Mouse (Mus musculus) limb, embryonic 14.5 days (tissue): ENCODE data around the gene Bcar1. TPM values are rescaled to one million over a fixed set of nuclear protein-coding genes. Genes with fewer than 3 reads are reported as not detected.
A peak's percentile ranks its signal among the peaks of the same experiment; 100 is the strongest.

Source experiments
- ATAC-seq: fragments of 200-750 bp; cut with Nextera tagmentation; 2 replicates; pipeline ENCODE4 v1.8.0; 2017; ENCODE audit warnings: low read depth, moderate number of reproducible peaks, moderate TSS enrichment; ENCODE audit not compliant: low FRiP score
- DNase-seq: peaks from one replicate; pipeline ENCODE4 v3.0.0-alpha.2; 2015; ENCODE audit warnings: low spot score
- H3K27ac ChIP-seq: fragments of 300-500 bp; sonication (generic); replicated peaks from 2 replicates; pipeline ENCODE4 v1.5.1; 2014; ENCODE audit warnings: low read depth, mild to moderate bottlenecking, low read length, moderate library complexity, mixed read lengths
- H3K27me3 ChIP-seq: fragments of 300-500 bp; sonication (generic); 2 replicates; pipeline ENCODE4 v1.6.1; 2014; ENCODE audit warnings: low read length, mixed read lengths; ENCODE audit not compliant: control insufficient read depth, insufficient read depth
- H3K36me3 ChIP-seq: fragments of 300-500 bp; sonication (generic); 2 replicates; pipeline ENCODE4 v1.6.1; 2014; ENCODE audit warnings: mild to moderate bottlenecking, low read length, moderate library complexity, mixed read lengths; ENCODE audit not compliant: control insufficient read depth, insufficient read depth
- H3K4me1 ChIP-seq: fragments of 300-500 bp; sonication (generic); 2 replicates; pipeline ENCODE4 v1.6.1; 2014; ENCODE audit warnings: antibody characterized with exemption, low read length, mixed read lengths; ENCODE audit not compliant: control insufficient read depth, insufficient read depth
- H3K4me2 ChIP-seq: fragments of 300-500 bp; sonication (generic); replicated peaks from 2 replicates; pipeline ENCODE4 v1.6.1; 2014; ENCODE audit warnings: low read depth, mild to moderate bottlenecking, low read length, moderate library complexity; ENCODE audit not compliant: severe bottlenecking
- H3K4me3 ChIP-seq: fragments of 300-500 bp; sonication (generic); replicated peaks from 2 replicates; pipeline ENCODE4 v1.5.1; 2014; ENCODE audit warnings: low read length
- H3K9ac ChIP-seq: fragments of 300-500 bp; sonication (generic); 2 replicates; pipeline ENCODE4 v1.6.1; 2014; ENCODE audit warnings: mild to moderate bottlenecking, low read depth, low read length, moderate library complexity; ENCODE audit not compliant: severe bottlenecking
- H3K9me3 ChIP-seq: fragments of 300-500 bp; sonication (generic); 2 replicates; pipeline ENCODE4 v1.6.1; 2016; ENCODE audit warnings: low read length; ENCODE audit not compliant: control insufficient read depth
- POLR2A ChIP-seq: fragments of 200-500 bp; IDR thresholded peaks from 2 replicates; pipeline ENCODE4 v1.8.0; 2012; ENCODE audit warnings: inconsistent platforms, mild to moderate bottlenecking, moderate library complexity, borderline replicate concordance; ENCODE audit not compliant: insufficient read depth, insufficient read length; ENCODE audit errors: extremely low read depth
- WGBS: fragments of 180-500 bp; shearing (Covaris S2); extraction: QIAGEN DNeasy Blood & Tissue Kit; methylation state at CpG from one replicate; pipeline ENCODE4 v1.1.7; 2014; 5-methylcytosine and 5-hydroxymethylcytosine counted together
- microRNA-seq: library from miRNA; unstranded; fragments of <30 nt; microRNA quantifications from one replicate; pipeline ENCODE4, GENCODE M21; 2016
- polyA plus RNA-seq, 2 experiments: library from polyadenylated mRNA; depleted of rRNA in 1 of 2; stranded (reverse) in 1 of 2; unstranded in 1 of 2; fragments of >200 nt; fragmentation: Nextera tagmentation in 1 of 2; extraction: Ambion mirVana in 1 of 2; gene quantifications; 2 replicates each; pipeline versions ENCODE4 v1.2.1 to v1.2.3; 2012 to 2014

Bcar1 gene
- polyA plus RNA-seq, 2 experiments, result 40.7 to 55.5 TPM

DNA sequence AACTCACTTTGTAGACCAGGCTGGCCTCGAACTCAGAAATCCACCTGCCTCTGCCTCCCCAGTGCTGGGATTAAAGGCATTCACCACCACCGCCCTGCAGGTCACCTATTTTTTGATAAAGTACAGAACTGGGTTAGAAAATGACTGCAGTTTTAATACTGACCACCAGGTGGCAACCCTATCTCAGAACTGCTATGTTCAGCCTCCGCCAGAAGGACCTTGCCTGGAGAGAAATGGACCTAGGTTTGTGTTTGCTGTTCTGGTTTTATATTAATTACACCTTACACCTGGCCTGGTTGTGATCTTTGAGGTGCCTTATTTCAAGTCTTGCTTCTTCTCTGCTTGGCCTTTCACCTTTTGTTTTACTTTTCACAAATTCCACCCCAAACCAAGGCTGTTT is 65.5 kb downstream of the Bcar1 start:
- Histone ChIP-seq H3K27ac (no peak overlapping the region), H3K9ac (no peak overlapping the region), H3K9me3 (peaks cover 4% of the 10 kb centered on the region; the same call in 1 of the 2 replicates), H3K4me3 (no peak overlapping the region), H3K4me1 (no peaks in the 10 kb centered on the region), H3K4me2 (no peak overlapping the region), H3K36me3 (0 out of 2 replicates have a peak, but pooled peaks cover under 1% of the 10 kb centered on the region), H3K27me3 (no peaks in the 10 kb centered on the region)
- WGBS, result 20% methylated on average over 3 of the region's 3 CpGs
- peak; percentile 82 for DNase-seq
- 0 out of 2 replicates have a peak, but pooled peaks have one; percentile 20 for TF ChIP-seq POLR2A
- peak; percentile 58 for ATAC-seq

DNA sequence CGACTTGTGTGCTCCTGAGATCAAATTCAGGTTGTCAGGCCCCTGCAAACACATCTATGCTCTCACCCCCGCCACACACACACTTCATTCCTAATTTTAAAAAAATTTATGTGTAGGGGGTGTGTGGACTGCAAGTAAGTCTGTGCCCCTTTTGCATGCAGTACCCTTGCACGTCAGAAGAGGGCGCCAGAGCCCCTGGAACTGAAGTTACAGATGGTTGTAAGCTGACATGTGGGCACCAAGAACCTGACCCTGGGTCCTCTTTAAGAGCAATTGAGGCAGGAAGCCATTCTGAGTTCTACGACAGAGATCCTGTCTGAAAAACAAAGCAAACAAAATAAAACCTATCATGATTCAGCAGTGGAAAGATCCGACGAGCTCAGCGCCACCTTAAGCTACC is 67.4 kb downstream of the Bcar1 start:
- TF ChIP-seq POLR2A, result no peak
- WGBS, result 72% methylated on average over 8 of the region's 8 CpGs
- H3K4me1 ChIP-seq, result no peaks in the 10 kb centered on the region
- peaks cover 4% of the 10 kb centered on the region; the same call in 1 of the 2 replicates for H3K9me3 ChIP-seq
- H3K27me3 ChIP-seq, result no peaks in the 10 kb centered on the region
- DNase-seq, result no peak
- no peak overlapping the region for H3K9ac ChIP-seq
- ATAC-seq, result no peak
- no peak overlapping the region for H3K4me2 ChIP-seq
- H3K4me3 ChIP-seq, result no peak overlapping the region
- H3K36me3 ChIP-seq, result peaks cover 13% of the 10 kb centered on the region; the same call in 1 of the 2 replicates
- no peak overlapping the region for H3K27ac ChIP-seq

DNA sequence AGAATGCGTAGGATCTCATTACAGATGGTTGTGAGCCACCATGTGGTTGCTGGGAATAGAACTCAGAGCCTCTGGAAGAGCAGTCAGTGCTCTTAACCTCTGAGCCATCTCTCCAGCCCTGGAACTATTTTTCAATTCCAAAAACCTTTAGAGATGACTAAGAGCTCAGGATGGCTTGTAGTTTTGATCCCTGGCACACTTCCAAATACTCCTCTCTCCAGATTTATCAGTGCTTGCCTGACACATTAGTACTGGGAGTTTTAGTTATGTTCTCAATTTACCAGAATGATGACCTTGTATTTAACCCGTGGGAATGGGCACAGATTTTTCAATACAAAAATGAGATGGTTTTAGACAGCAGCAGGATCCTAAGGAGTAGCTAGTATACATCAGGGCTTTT is 76.9 kb downstream of the Bcar1 start:
- peaks cover 46% of the 10 kb centered on the region for H3K36me3 ChIP-seq
- H3K27ac ChIP-seq, result no peak overlapping the region
- no peak overlapping the region for H3K4me3 ChIP-seq
- no peak overlapping the region for H3K9ac ChIP-seq
- WGBS, result 92% methylated on average over 2 of the region's 2 CpGs
- no peak overlapping the region for H3K4me2 ChIP-seq
- ATAC-seq (no peak), DNase-seq (no peak)
- no peak for TF ChIP-seq POLR2A
- H3K27me3 ChIP-seq, result no peaks in the 10 kb centered on the region
- H3K9me3 ChIP-seq, result no peaks in the 10 kb centered on the region
- no peaks in the 10 kb centered on the region for H3K4me1 ChIP-seq

DNA sequence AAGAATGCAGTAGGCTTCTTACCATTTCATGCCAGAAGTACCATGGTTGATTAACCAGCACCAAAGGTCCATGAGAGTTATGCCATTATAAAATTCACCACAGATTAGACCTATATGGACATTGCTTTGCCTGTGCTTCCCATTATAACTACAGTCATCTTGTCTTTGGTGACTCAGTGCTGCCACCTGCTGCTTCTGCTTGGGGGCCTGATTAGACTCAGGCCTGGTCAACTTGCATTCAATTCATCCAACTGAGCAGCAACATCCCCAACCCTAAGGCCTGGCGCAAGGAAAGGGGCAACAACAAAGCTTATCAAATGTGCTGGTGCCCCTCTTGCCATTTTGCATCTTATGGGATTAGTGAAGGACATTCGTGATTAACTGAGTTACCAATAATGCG is 81.1 kb downstream of the Bcar1 start:
- peaks cover 32% of the 10 kb centered on the region for H3K36me3 ChIP-seq
- TF ChIP-seq POLR2A, result no peak
- H3K9me3 ChIP-seq, result no peaks in the 10 kb centered on the region
- DNase-seq (peak; percentile 21), ATAC-seq (no peak)
- no peak overlapping the region for H3K9ac ChIP-seq
- no peaks in the 10 kb centered on the region for H3K27me3 ChIP-seq
- H3K4me1 ChIP-seq, result no peaks in the 10 kb centered on the region
- H3K4me3 ChIP-seq, result no peak overlapping the region
- WGBS, result 91% methylated on average over 3 of the region's 3 CpGs
- H3K27ac ChIP-seq, result no peak overlapping the region
- H3K4me2 ChIP-seq, result no peak overlapping the region

Small RNA genes within 50 kb of the gene (microRNA-seq; reads per million reads assigned to microRNA genes)
- gene Mir7076, result not detected

Other genes with a start within 250 kb of the Bcar1 start
- gene Wdr59, start 221.7 kb downstream of the Bcar1 start, polyA plus RNA-seq (2012; rRNA removed), result 11.5 and 13.3 TPM in 2 replicates
- 6.0 and 6.1 TPM in 2 replicates for gene Wdr59, start 221.7 kb downstream of the Bcar1 start, polyA plus RNA-seq (2014; fragmentation: Nextera tagmentation; extraction: Ambion mirVana)
- 133 and 158 TPM in 2 replicates for gene Znrf1, start 207.7 kb downstream of the Bcar1 start, polyA plus RNA-seq (2012; rRNA removed)
- gene Znrf1, start 207.7 kb downstream of the Bcar1 start, polyA plus RNA-seq (2014; fragmentation: Nextera tagmentation; extraction: Ambion mirVana), result 42.4 and 55.3 TPM in 2 replicates
- 0.77 and 1.1 TPM in 2 replicates for gene Ldhd, start 113.4 kb downstream of the Bcar1 start, polyA plus RNA-seq (2012; rRNA removed)
- gene Ldhd, start 113.4 kb downstream of the Bcar1 start, polyA plus RNA-seq (2014; fragmentation: Nextera tagmentation; extraction: Ambion mirVana), result 0.35 and 0.74 TPM in 2 replicates
- gene Zfp1, start 100.4 kb downstream of the Bcar1 start, polyA plus RNA-seq (2012; rRNA removed), result 18.3 and 20.8 TPM in 2 replicates
- gene Zfp1, start 100.4 kb downstream of the Bcar1 start, polyA plus RNA-seq (2014; fragmentation: Nextera tagmentation; extraction: Ambion mirVana), result 20.7 and 24.7 TPM in 2 replicates
- gene Ctrb1, start 52.8 kb downstream of the Bcar1 start, polyA plus RNA-seq (2012; rRNA removed), result 0.10 and 0.91 TPM in 2 replicates
- gene Ctrb1, start 52.8 kb downstream of the Bcar1 start, polyA plus RNA-seq (2014; fragmentation: Nextera tagmentation; extraction: Ambion mirVana), result not detected in 2 replicates
- 50.4 and 129 TPM in 2 replicates for gene Cfdp1, start 110.5 kb upstream of the Bcar1 start, polyA plus RNA-seq (2012; rRNA removed)
- gene Cfdp1, start 110.5 kb upstream of the Bcar1 start, polyA plus RNA-seq (2014; fragmentation: Nextera tagmentation; extraction: Ambion mirVana), result 210 and 219 TPM in 2 replicates
- gene Tmem170, start 132.9 kb upstream of the Bcar1 start, polyA plus RNA-seq (2012; rRNA removed), result 5.8 and 7.0 TPM in 2 replicates
- gene Tmem170, start 132.9 kb upstream of the Bcar1 start, polyA plus RNA-seq (2014; fragmentation: Nextera tagmentation; extraction: Ambion mirVana), result 4.0 and 5.1 TPM in 2 replicates
- gene Chst5, start 166.6 kb upstream of the Bcar1 start, polyA plus RNA-seq (2012; rRNA removed), result 11.7 and 17.0 TPM in 2 replicates
- 12.1 and 12.2 TPM in 2 replicates for gene Chst5, start 166.6 kb upstream of the Bcar1 start, polyA plus RNA-seq (2014; fragmentation: Nextera tagmentation; extraction: Ambion mirVana)
- 16.3 and 19.8 TPM in 2 replicates for gene Tmem231, start 190.1 kb upstream of the Bcar1 start, polyA plus RNA-seq (2012; rRNA removed)
- 15.7 and 17.9 TPM in 2 replicates for gene Tmem231, start 190.1 kb upstream of the Bcar1 start, polyA plus RNA-seq (2014; fragmentation: Nextera tagmentation; extraction: Ambion mirVana)
- 55.6 and 56.6 TPM in 2 replicates for gene Gabarapl2, start 196.9 kb upstream of the Bcar1 start, polyA plus RNA-seq (2012; rRNA removed)
- gene Gabarapl2, start 196.9 kb upstream of the Bcar1 start, polyA plus RNA-seq (2014; fragmentation: Nextera tagmentation; extraction: Ambion mirVana), result 148 and 163 TPM in 2 replicates
- gene Adat1, start 248.5 kb upstream of the Bcar1 start, polyA plus RNA-seq (2012; rRNA removed), result 11.4 and 12.2 TPM in 2 replicates
- gene Adat1, start 248.5 kb upstream of the Bcar1 start, polyA plus RNA-seq (2014; fragmentation: Nextera tagmentation; extraction: Ambion mirVana), result 6.1 and 6.8 TPM in 2 replicates